Mouse (Mus musculus) neural tube, embryonic 13.5 days (tissue): Measurements from ENCODE around the gene Sept5. TPM values are rescaled to one million over a fixed set of nuclear protein-coding genes. Genes with fewer than 3 reads are reported as not detected.

Source experiments
- ATAC-seq: fragments of 200-750 bp; cut with Nextera tagmentation; 2 replicates; pipeline ENCODE4 v1.8.0; 2017; ENCODE audit warnings: low read depth, mild to moderate bottlenecking, moderate TSS enrichment, moderate library complexity
- H3K27ac ChIP-seq: fragments of 300-500 bp; sonication (generic); replicated peaks from 2 replicates; pipeline ENCODE4 v1.5.1; 2015; ENCODE audit warnings: moderate library complexity, mild to moderate bottlenecking, inconsistent platforms
- H3K27me3 ChIP-seq: fragments of 300-500 bp; sonication (generic); 2 replicates; pipeline ENCODE4 v1.6.1; 2015; ENCODE audit warnings: mild to moderate bottlenecking, inconsistent platforms
- H3K36me3 ChIP-seq: fragments of 300-500 bp; sonication (generic); 2 replicates; pipeline ENCODE4 v1.6.1; 2015; ENCODE audit warnings: mild to moderate bottlenecking, inconsistent platforms
- H3K4me1 ChIP-seq: fragments of 300-500 bp; sonication (generic); replicated peaks from 2 replicates; pipeline ENCODE4 v1.6.1; 2015; ENCODE audit warnings: inconsistent platforms
- H3K4me2 ChIP-seq: fragments of 300-500 bp; sonication (generic); 2 replicates; pipeline ENCODE4 v1.6.1; 2015; ENCODE audit warnings: inconsistent platforms, mild to moderate bottlenecking, moderate library complexity
- H3K4me3 ChIP-seq: fragments of 300-500 bp; sonication (generic); 2 replicates; pipeline ENCODE4 v1.5.1; 2015; ENCODE audit warnings: mild to moderate bottlenecking, inconsistent platforms
- H3K9ac ChIP-seq: fragments of 300-500 bp; sonication (generic); 2 replicates; pipeline ENCODE4 v1.6.1; 2015; ENCODE audit warnings: moderate library complexity, mild to moderate bottlenecking, inconsistent platforms
- H3K9me3 ChIP-seq: fragments of 300-500 bp; sonication (generic); 2 replicates; pipeline ENCODE4 v1.6.1; 2016; ENCODE audit warnings: inconsistent platforms
- WGBS: fragments of 180-500 bp; shearing (Covaris S2); methylation state at CpG from one replicate; pipeline ENCODE4 v1.1.7; 2015; 5-methylcytosine and 5-hydroxymethylcytosine counted together
- polyA plus RNA-seq: library from polyadenylated mRNA; unstranded; fragments of >200 nt; fragmentation: Nextera tagmentation; extraction: Ambion mirVana; gene quantifications from 2 replicates; pipeline ENCODE4 v1.2.1, GENCODE M21; 2015

Sept5 gene
- polyA plus RNA-seq, 1 experiment from 2014 or later, result 189 TPM

- Histone ChIP-seq H3K4me1 (peaks cover 53% of the 10 kb centered on the region), H3K9me3 (no peaks in the 10 kb centered on the region; the same call in 1 of the 2 replicates), H3K27me3 (peaks cover 100% of the 10 kb centered on the region), H3K4me2 (peak overlapping the region; percentile 55), H3K27ac (no peak overlapping the region), H3K9ac (peak overlapping the region; percentile 60; the same call in 1 of the 2 replicates), H3K4me3 (peak overlapping the region; percentile 36), H3K36me3 (no peaks in the 10 kb centered on the region)
- 4% methylated on average over 10 of the region's 10 CpGs for WGBS
- ATAC-seq, result no peak
These were observed 44.1 kb downstream of the Sept5 start for GRCm38 (mm10) chr16:18585676-18586075.

GRCm38 (mm10) chr16:18584901-18585510 lies 44.7 kb downstream of the Sept5 start:
- H3K4me3 ChIP-seq, result peak overlapping the region; percentile 36
- H3K4me2 ChIP-seq, result peak overlapping the region; percentile 55
- H3K4me1 ChIP-seq, result peaks cover 47% of the 10 kb centered on the region

GRCm38 (mm10) chr16:18583673-18584357 lies 45.9 kb downstream of the Sept5 start:
- no peak overlapping the region for H3K27ac ChIP-seq
- H3K9ac ChIP-seq, result no peak overlapping the region
- no peak for ATAC-seq
- H3K4me2 ChIP-seq, result no peak overlapping the region
- H3K4me3 ChIP-seq, result no peak overlapping the region
- WGBS, result 6% methylated on average over 10 of the region's 10 CpGs
- H3K9me3 ChIP-seq, result no peaks in the 10 kb centered on the region; the same call in 1 of the 2 replicates
- no peaks in the 10 kb centered on the region for H3K36me3 ChIP-seq
- peaks cover 44% of the 10 kb centered on the region for H3K4me1 ChIP-seq
- peaks cover 98% of the 10 kb centered on the region for H3K27me3 ChIP-seq

More at GRCm38 (mm10) chr16:18584901-18585510, 44.7 kb downstream of the Sept5 start:
- WGBS, result 4% methylated on average over 10 of the region's 10 CpGs
- no peak overlapping the region for H3K27ac ChIP-seq
- H3K36me3 ChIP-seq, result no peaks in the 10 kb centered on the region
- H3K9ac ChIP-seq, result no peak overlapping the region
- no peaks in the 10 kb centered on the region; the same call in 1 of the 2 replicates for H3K9me3 ChIP-seq
- peaks cover 100% of the 10 kb centered on the region for H3K27me3 ChIP-seq
- no peak for ATAC-seq

GRCm38 (mm10) chr16:18583169-18583568 lies 46.6 kb downstream of the Sept5 start:
- H3K4me1 ChIP-seq, result peaks cover 38% of the 10 kb centered on the region
- ATAC-seq, result no peak
- no peaks in the 10 kb centered on the region for H3K36me3 ChIP-seq
- H3K9ac ChIP-seq, result no peak overlapping the region
- WGBS, result 14% methylated on average over 10 of the region's 10 CpGs
- H3K27ac ChIP-seq, result no peak overlapping the region
- H3K4me2 ChIP-seq, result no peak overlapping the region
- no peak overlapping the region for H3K4me3 ChIP-seq
- H3K9me3 ChIP-seq, result no peaks in the 10 kb centered on the region; the same call in 1 of the 2 replicates
- peaks cover 97% of the 10 kb centered on the region for H3K27me3 ChIP-seq

GRCm38 (mm10) chr16:18582426-18583148 lies 47.2 kb downstream of the Sept5 start:
- H3K9me3 ChIP-seq, result no peaks in the 10 kb centered on the region; the same call in 1 of the 2 replicates
- H3K36me3 ChIP-seq, result no peaks in the 10 kb centered on the region
- peaks cover 97% of the 10 kb centered on the region for H3K27me3 ChIP-seq
- no peak overlapping the region for H3K27ac ChIP-seq
- ATAC-seq, result no peak
- no peak overlapping the region for H3K9ac ChIP-seq
- WGBS, result under 1% methylated on average over 43 of the region's 67 CpGs
- H3K4me2 ChIP-seq, result peak overlapping the region; percentile 58
- H3K4me3 ChIP-seq, result peak overlapping the region; percentile 36
- peaks cover 33% of the 10 kb centered on the region for H3K4me1 ChIP-seq

GRCm38 (mm10) chr16:18581623-18582205 lies 48.0 kb downstream of the Sept5 start:
- H3K4me3 ChIP-seq, result peak overlapping the region; percentile 36
- peaks cover 28% of the 10 kb centered on the region for H3K4me1 ChIP-seq
- ATAC-seq, result peak; percentile 17; the same call in 1 of the 2 replicates
- peaks cover 96% of the 10 kb centered on the region for H3K27me3 ChIP-seq
- H3K4me2 ChIP-seq, result peak overlapping the region; percentile 58
- under 1% methylated on average over 66 of the region's 66 CpGs for WGBS
- H3K36me3 ChIP-seq, result no peaks in the 10 kb centered on the region
- H3K9me3 ChIP-seq, result no peaks in the 10 kb centered on the region; the same call in 1 of the 2 replicates
- H3K27ac ChIP-seq, result no peak overlapping the region
- H3K9ac ChIP-seq, result peak overlapping the region; percentile 44; the same call in 1 of the 2 replicates

- H3K4me2 ChIP-seq, result peak overlapping the region; percentile 58
- no peaks in the 10 kb centered on the region; the same call in 1 of the 2 replicates for H3K9me3 ChIP-seq
- no peak overlapping the region for H3K27ac ChIP-seq
- H3K4me3 ChIP-seq, result peak overlapping the region; percentile 36
- peaks cover 92% of the 10 kb centered on the region for H3K27me3 ChIP-seq
- ATAC-seq, result no peak
- peak overlapping the region; percentile 44; the same call in 1 of the 2 replicates for H3K9ac ChIP-seq
- 2% methylated on average over 21 of the region's 21 CpGs for WGBS
- no peaks in the 10 kb centered on the region for H3K36me3 ChIP-seq
- peaks cover 22% of the 10 kb centered on the region for H3K4me1 ChIP-seq
These were observed 48.6 kb downstream of the Sept5 start for GRCm38 (mm10) chr16:18581050-18581622.

GRCm38 (mm10) chr16:18580389-18580788 lies 49.4 kb downstream of the Sept5 start:
- Histone ChIP-seq H3K4me1 (peaks cover 15% of the 10 kb centered on the region), H3K4me2 (no peak overlapping the region), H3K27ac (no peak overlapping the region), H3K9ac (no peak overlapping the region), H3K36me3 (no peaks in the 10 kb centered on the region), H3K9me3 (no peaks in the 10 kb centered on the region; the same call in 1 of the 2 replicates), H3K4me3 (no peak overlapping the region), H3K27me3 (peaks cover 84% of the 10 kb centered on the region)
- 12% methylated on average over 2 of the region's 2 CpGs for WGBS
- ATAC-seq, result no peak

GRCm38 (mm10) chr16:18577599-18578160 lies 52.1 kb downstream of the Sept5 start:
- Histone ChIP-seq H3K9me3 (no peaks in the 10 kb centered on the region; the same call in 1 of the 2 replicates), H3K27me3 (peaks cover 68% of the 10 kb centered on the region), H3K4me2 (no peak overlapping the region), H3K4me1 (peaks cover 15% of the 10 kb centered on the region), H3K4me3 (no peak overlapping the region), H3K27ac (no peak overlapping the region), H3K9ac (no peak overlapping the region), H3K36me3 (no peaks in the 10 kb centered on the region)
- no peak for ATAC-seq
- WGBS, result 16% methylated on average over 5 of the region's 5 CpGs

- H3K9me3 ChIP-seq, result no peaks in the 10 kb centered on the region; the same call in 1 of the 2 replicates
- H3K9ac ChIP-seq, result no peak overlapping the region
- WGBS, result 36% methylated on average over 3 of the region's 3 CpGs
- ATAC-seq, result no peak
- H3K4me2 ChIP-seq, result no peak overlapping the region
- H3K27me3 ChIP-seq, result peaks cover 62% of the 10 kb centered on the region
- no peaks in the 10 kb centered on the region for H3K36me3 ChIP-seq
- no peak overlapping the region for H3K4me3 ChIP-seq
- H3K27ac ChIP-seq, result no peak overlapping the region
- peaks cover 10% of the 10 kb centered on the region for H3K4me1 ChIP-seq
These were observed 52.7 kb downstream of the Sept5 start for GRCm38 (mm10) chr16:18577071-18577470.

GRCm38 (mm10) chr16:18574196-18574595 lies 55.6 kb downstream of the Sept5 start:
- Histone ChIP-seq H3K9me3 (no peaks in the 10 kb centered on the region), H3K4me2 (no peak overlapping the region), H3K4me3 (no peak overlapping the region), H3K27ac (no peak overlapping the region), H3K9ac (no peak overlapping the region), H3K36me3 (no peaks in the 10 kb centered on the region), H3K4me1 (no peaks in the 10 kb centered on the region), H3K27me3 (peaks cover 33% of the 10 kb centered on the region)
- no peak for ATAC-seq
- WGBS, result 74% methylated on average over 8 of the region's 8 CpGs
